Mouse (Mus musculus) lung, postnatal 36 days (tissue): ENCODE data around the gene Rad51b.

ENCODE experiments used
- DNase-seq: peaks from one replicate; pipeline ENCODE4 v3.0.0; 2022; ENCODE audit warnings: mixed read lengths

Rad51b gene

GRCm38 (mm10) chr12:79707565-79708422, 410.7 kb downstream of the Rad51b start:
- no peak for DNase-seq

GRCm38 (mm10) chr12:79708423-79708733, 411.3 kb downstream of the Rad51b start:
- DNase-seq: peak; percentile 90

GRCm38 (mm10) chr12:79713286-79713685, 416.2 kb downstream of the Rad51b start:
- no peak for DNase-seq

- no peak for DNase-seq
These were observed 417.4 kb downstream of the Rad51b start for GRCm38 (mm10) chr12:79714484-79714883.

- DNase-seq: peak; percentile 54
These were observed 418.6 kb downstream of the Rad51b start for GRCm38 (mm10) chr12:79715506-79716345.

GRCm38 (mm10) chr12:79719091-79719846, 422.2 kb downstream of the Rad51b start:
- DNase-seq: no peak

- no peak for DNase-seq
These were observed 422.7 kb downstream of the Rad51b start for GRCm38 (mm10) chr12:79719847-79720201.

GRCm38 (mm10) chr12:79724875-79725274, 427.8 kb downstream of the Rad51b start:
- DNase-seq: no peak

GRCm38 (mm10) chr12:79725711-79726110, 428.6 kb downstream of the Rad51b start:
- DNase-seq: no peak

GRCm38 (mm10) chr12:79726116-79726515, 429.0 kb downstream of the Rad51b start:
- no peak for DNase-seq

- no peak for DNase-seq
These were observed 429.9 kb downstream of the Rad51b start for GRCm38 (mm10) chr12:79726959-79727358.

GRCm38 (mm10) chr12:79729926-79730506, 432.9 kb downstream of the Rad51b start:
- no peak for DNase-seq

- DNase-seq: no peak
These were observed 434.8 kb downstream of the Rad51b start for GRCm38 (mm10) chr12:79731905-79732304.

- no peak for DNase-seq
These were observed 435.5 kb downstream of the Rad51b start for GRCm38 (mm10) chr12:79732355-79733115.

- no peak for DNase-seq
These were observed 438.3 kb downstream of the Rad51b start for GRCm38 (mm10) chr12:79735341-79735785.

GRCm38 (mm10) chr12:79735882-79736281, 438.8 kb downstream of the Rad51b start:
- no peak for DNase-seq

GRCm38 (mm10) chr12:79738700-79739099, 441.6 kb downstream of the Rad51b start:
- no peak for DNase-seq

- no peak for DNase-seq
These were observed 443.0 kb downstream of the Rad51b start for GRCm38 (mm10) chr12:79739918-79740639.

GRCm38 (mm10) chr12:79742211-79742610, 445.1 kb downstream of the Rad51b start:
- DNase-seq: no peak

- peak; percentile 56 for DNase-seq
These were observed 447.0 kb downstream of the Rad51b start for GRCm38 (mm10) chr12:79744131-79744530.

- DNase-seq: no peak
These were observed 448.1 kb downstream of the Rad51b start for GRCm38 (mm10) chr12:79745225-79745624.
